Mouse (Mus musculus): Measurements from ENCODE around the gene 1700016C15Rik. TPM values are rescaled to one million over a fixed set of nuclear protein-coding genes. Genes with fewer than 3 reads are reported as not detected.

1700016C15Rik gene
- 243 TPM for polyA plus RNA-seq (2014; fragmentation: Illumina TruSeq; extraction: RNeasy Lipid Tissue Mini Kit (QIAGEN cat#74804); ENCODE audit: low read depth, low replicate concordance)

DNA sequence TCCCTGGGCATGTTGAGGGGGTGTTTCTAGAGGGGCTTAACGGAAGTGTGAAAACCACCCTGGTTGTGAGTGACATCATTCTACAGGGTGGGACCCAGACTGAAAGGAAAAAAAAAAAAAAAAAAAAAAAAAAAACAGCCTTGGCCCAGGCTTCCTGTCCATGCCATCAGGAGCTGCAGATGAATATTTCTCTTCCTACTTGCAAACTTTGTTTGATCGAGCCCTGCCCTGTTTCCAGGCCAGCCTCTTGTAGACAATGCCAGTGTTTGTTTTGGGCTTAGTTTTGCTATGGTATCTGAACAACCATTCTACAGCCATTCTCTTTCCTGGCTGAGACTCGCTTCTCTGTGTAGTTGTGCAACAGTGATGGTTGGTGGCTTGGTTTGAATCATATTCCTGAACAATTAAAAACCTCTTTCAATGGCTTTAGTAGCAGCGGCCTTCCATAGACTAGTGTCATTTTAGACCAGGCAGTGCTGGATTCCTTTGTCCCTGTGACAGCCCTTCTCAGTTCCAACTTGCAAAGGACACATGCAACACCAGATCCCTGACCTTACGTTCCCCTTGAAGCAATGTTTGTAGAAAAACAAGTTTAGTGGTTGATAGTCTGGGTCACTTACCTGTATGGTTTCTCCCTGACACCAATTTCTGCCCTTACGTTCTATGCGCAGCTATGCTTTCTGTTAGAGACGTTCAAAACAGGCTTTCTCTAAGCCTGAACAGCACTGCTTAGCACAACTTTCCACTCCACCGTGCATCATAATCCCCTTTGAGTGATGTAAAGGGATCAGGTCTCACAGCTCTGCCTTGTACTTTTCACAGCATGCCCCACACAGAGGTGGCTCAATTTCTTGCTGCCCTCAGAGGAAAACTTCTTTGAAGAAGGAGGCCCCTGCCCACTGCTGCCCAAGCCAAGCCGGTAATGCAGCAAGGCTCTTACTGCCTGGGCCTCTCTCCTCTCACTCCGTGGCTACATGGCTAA is at the start of gene 1700016C15Rik:
Gene 1700016C15Rik (plus strand): TSS at position 772 of the 982 bp plus-strand sequence.

GRCm38 (mm10) chr1:177796193-177796939 is 66.8 kb downstream of the 1700016C15Rik start, which contains the start of gene Adss:
Gene Adss (minus strand): TSS chr1:177796511.

Other genes starting within 250 kb of the 1700016C15Rik start
- 219 TPM for gene Adss, start 66.7 kb downstream of the 1700016C15Rik start, polyA plus RNA-seq (2014; fragmentation: Illumina TruSeq; extraction: RNeasy Lipid Tissue Mini Kit (QIAGEN cat#74804); ENCODE audit: low read depth, low replicate concordance)